Mouse (Mus musculus): ENCODE data around the gene Angel2.

GRCm38 (mm10) chr1:190911415-190912123 is 13.3 kb upstream of the Angel2 start, which contains the start of gene Rps6kc1:
- no peak for TF ChIP-seq CHD2 (IDR thresholded peaks at IDR 0.05; ENCODE audit: low read depth, low read length)
- no peak for TF ChIP-seq ZC3H11A (IDR thresholded peaks at IDR 0.05; ENCODE audit: borderline replicate concordance, low read depth, low read length)
- TF ChIP-seq MAFK (IDR thresholded peaks at IDR 0.05; ENCODE audit: insufficient read depth, low read depth, low read length): no peak
- peak; percentile 65; the same call in 1 of the 2 replicates for TF ChIP-seq HCFC1 (IDR thresholded peaks at IDR 0.05; ENCODE audit: borderline replicate concordance, insufficient read depth, low read length)

Measured in ES-E14 (cell line).